Mouse (Mus musculus): ENCODE results near the gene S1pr4. TPM values are rescaled to one million over a fixed set of nuclear protein-coding genes. Genes with fewer than 3 reads are reported as not detected.

S1pr4 gene
- polyA plus RNA-seq, 1 experiment from 2014 or later = 0.79 TPM

- Histone ChIP-seq H3K36me3 (ENCODE audit: control insufficient read depth, insufficient read depth, low read length) (no peaks in the 10 kb centered on the region), H3K4me3 (ENCODE audit: low read length) (no peak overlapping the region), H3K4me2 (ENCODE audit: low read length) (no peak overlapping the region), H3K4me1 (ENCODE audit: control insufficient read depth, insufficient read depth, low read depth, low read length) (peaks cover 29% of the 10 kb centered on the region), H3K9me3 (ENCODE audit: control insufficient read depth, low read length) (no peaks in the 10 kb centered on the region), H3K27me3 (replicated peaks; ENCODE audit: control insufficient read depth, insufficient read depth, low read length) (no peaks in the 10 kb centered on the region), H3K9ac (ENCODE audit: low read depth, low read length) (0 out of 2 replicates have a peak overlapping the region, but pooled peaks have one; percentile 19), H3K27ac (ENCODE audit: low read depth, low read length) (no peak overlapping the region)
- 86% methylated on average over 10 of the region's 10 CpGs for WGBS
- ATAC-seq = no peak
These were observed 41.9 kb upstream of the S1pr4 start for GRCm38 (mm10) chr10:81541803-81542202.

GRCm38 (mm10) chr10:81541363-81541762 lies 41.4 kb upstream of the S1pr4 start:
- H3K4me3 ChIP-seq (ENCODE audit: low read length) = no peak overlapping the region
- no peak overlapping the region for H3K27ac ChIP-seq (ENCODE audit: low read depth, low read length)
- H3K36me3 ChIP-seq (ENCODE audit: control insufficient read depth, insufficient read depth, low read length) = no peaks in the 10 kb centered on the region
- ATAC-seq = no peak
- 82% methylated on average over 5 of the region's 5 CpGs for WGBS
- peaks cover 29% of the 10 kb centered on the region for H3K4me1 ChIP-seq (ENCODE audit: control insufficient read depth, insufficient read depth, low read depth, low read length)
- no peak overlapping the region for H3K4me2 ChIP-seq (ENCODE audit: low read length)
- no peaks in the 10 kb centered on the region for H3K9me3 ChIP-seq (ENCODE audit: control insufficient read depth, low read length)
- H3K9ac ChIP-seq (ENCODE audit: low read depth, low read length) = no peak overlapping the region
- no peaks in the 10 kb centered on the region for H3K27me3 ChIP-seq (replicated peaks; ENCODE audit: control insufficient read depth, insufficient read depth, low read length)

DNA sequence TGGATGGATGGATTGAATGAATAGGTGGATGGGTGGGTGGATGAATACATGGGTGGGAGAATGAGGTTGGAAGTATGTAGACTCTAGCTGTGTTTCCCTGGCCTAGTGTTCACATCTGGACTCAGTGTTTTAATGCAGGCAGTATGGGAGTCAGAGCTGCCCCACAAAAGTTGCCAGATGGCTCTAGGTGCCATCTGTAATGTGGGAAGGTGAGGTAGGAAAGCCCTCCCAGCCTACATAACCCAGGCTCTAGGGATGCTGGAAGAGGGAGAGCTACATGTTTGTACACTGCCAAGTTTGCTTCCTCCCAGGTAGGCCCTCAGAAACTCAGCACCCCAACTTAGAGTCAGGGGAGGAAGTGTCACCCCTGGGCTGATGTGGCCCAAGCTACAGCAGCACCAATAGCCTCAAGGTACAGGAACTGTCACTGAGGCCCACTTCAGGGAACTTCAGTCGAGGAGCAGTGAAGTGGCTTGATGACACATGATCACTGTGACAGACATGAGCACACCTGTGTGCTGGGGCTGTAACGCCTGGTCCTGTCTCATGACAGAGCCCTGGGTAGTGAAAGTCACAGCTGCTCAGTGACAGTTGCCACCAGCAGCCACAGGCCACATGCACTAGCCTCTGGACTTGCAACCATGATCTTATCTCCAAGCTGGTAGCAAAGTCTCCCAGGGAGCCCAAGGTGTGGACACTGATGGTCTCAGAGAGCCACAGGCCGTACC lies 38.6 kb upstream of the S1pr4 start:
- no peaks in the 10 kb centered on the region for H3K27me3 ChIP-seq (replicated peaks; ENCODE audit: control insufficient read depth, insufficient read depth, low read length)
- ATAC-seq = no peak
- H3K4me1 ChIP-seq (ENCODE audit: control insufficient read depth, insufficient read depth, low read depth, low read length) = peaks cover 23% of the 10 kb centered on the region
- no peaks in the 10 kb centered on the region for H3K36me3 ChIP-seq (ENCODE audit: control insufficient read depth, insufficient read depth, low read length)
- no peak overlapping the region for H3K4me2 ChIP-seq (ENCODE audit: low read length)
- H3K9me3 ChIP-seq (ENCODE audit: control insufficient read depth, low read length) = no peaks in the 10 kb centered on the region
- H3K27ac ChIP-seq (ENCODE audit: low read depth, low read length) = no peak overlapping the region
- 90% methylated on average over 3 of the region's 3 CpGs for WGBS
- H3K4me3 ChIP-seq (ENCODE audit: low read length) = no peak overlapping the region
- H3K9ac ChIP-seq (ENCODE audit: low read depth, low read length) = no peak overlapping the region

DNA sequence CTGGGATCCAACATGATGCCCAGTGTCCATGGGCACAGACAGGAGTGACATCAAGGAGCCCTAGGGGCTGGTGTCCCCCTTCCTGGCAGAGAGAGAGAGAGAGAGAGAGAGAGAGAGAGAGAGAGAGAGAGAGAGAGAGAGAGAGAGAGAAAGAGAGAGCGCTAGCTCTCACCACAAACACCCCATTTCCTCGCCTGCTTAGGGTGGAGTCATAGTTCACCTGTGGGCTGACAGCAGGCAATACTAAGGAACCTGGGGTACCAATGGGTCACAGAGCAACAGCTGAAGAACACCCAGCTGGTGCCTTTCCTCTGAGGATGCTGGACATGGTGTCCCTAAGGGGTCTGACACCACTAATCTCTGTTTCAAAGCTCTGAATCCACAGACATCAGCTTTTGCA lies 37.5 kb upstream of the S1pr4 start:
- Histone ChIP-seq H3K4me1 (ENCODE audit: control insufficient read depth, insufficient read depth, low read depth, low read length) (peaks cover 13% of the 10 kb centered on the region), H3K36me3 (ENCODE audit: control insufficient read depth, insufficient read depth, low read length) (peaks cover 4% of the 10 kb centered on the region), H3K4me2 (ENCODE audit: low read length) (no peak overlapping the region), H3K27ac (ENCODE audit: low read depth, low read length) (no peak overlapping the region), H3K9me3 (ENCODE audit: control insufficient read depth, low read length) (no peaks in the 10 kb centered on the region), H3K9ac (ENCODE audit: low read depth, low read length) (no peak overlapping the region), H3K27me3 (replicated peaks; ENCODE audit: control insufficient read depth, insufficient read depth, low read length) (no peaks in the 10 kb centered on the region), H3K4me3 (ENCODE audit: low read length) (no peak overlapping the region)
- no peak for ATAC-seq
- WGBS = 93% methylated on average over 2 of the region's 2 CpGs

GRCm38 (mm10) chr10:81536734-81537133 lies 36.8 kb upstream of the S1pr4 start:
- no peak overlapping the region for H3K4me3 ChIP-seq (ENCODE audit: low read length)
- no peak overlapping the region for H3K27ac ChIP-seq (ENCODE audit: low read depth, low read length)
- peaks cover 4% of the 10 kb centered on the region for H3K36me3 ChIP-seq (ENCODE audit: control insufficient read depth, insufficient read depth, low read length)
- no peak overlapping the region for H3K4me2 ChIP-seq (ENCODE audit: low read length)
- no peak for ATAC-seq
- no peak overlapping the region for H3K9ac ChIP-seq (ENCODE audit: low read depth, low read length)
- H3K9me3 ChIP-seq (ENCODE audit: control insufficient read depth, low read length) = no peaks in the 10 kb centered on the region
- H3K4me1 ChIP-seq (ENCODE audit: control insufficient read depth, insufficient read depth, low read depth, low read length) = peaks cover 7% of the 10 kb centered on the region
- 81% methylated on average over 6 of the region's 6 CpGs for WGBS
- H3K27me3 ChIP-seq (replicated peaks; ENCODE audit: control insufficient read depth, insufficient read depth, low read length) = no peaks in the 10 kb centered on the region

GRCm38 (mm10) chr10:81534826-81535225 lies 34.9 kb upstream of the S1pr4 start:
- 68% methylated on average over 16 of the region's 16 CpGs for WGBS

GRCm38 (mm10) chr10:81526779-81527178 lies 26.8 kb upstream of the S1pr4 start:
- 0 out of 2 replicates have a peak, but pooled peaks cover 2% of the 10 kb centered on the region for H3K27me3 ChIP-seq (replicated peaks; ENCODE audit: control insufficient read depth, insufficient read depth, low read length)
- no peaks in the 10 kb centered on the region for H3K9me3 ChIP-seq (ENCODE audit: control insufficient read depth, low read length)
- H3K27ac ChIP-seq (ENCODE audit: low read depth, low read length) = no peak overlapping the region
- H3K4me1 ChIP-seq (ENCODE audit: control insufficient read depth, insufficient read depth, low read depth, low read length) = no peaks in the 10 kb centered on the region
- H3K9ac ChIP-seq (ENCODE audit: low read depth, low read length) = no peak overlapping the region
- 17% methylated on average over 14 of the region's 14 CpGs for WGBS
- H3K4me2 ChIP-seq (ENCODE audit: low read length) = no peak overlapping the region
- ATAC-seq = 0 out of 2 replicates have a peak, but pooled peaks have one; percentile 35
- H3K36me3 ChIP-seq (ENCODE audit: control insufficient read depth, insufficient read depth, low read length) = peaks cover 20% of the 10 kb centered on the region
- H3K4me3 ChIP-seq (ENCODE audit: low read length) = no peak overlapping the region

More at GRCm38 (mm10) chr10:81534826-81535225, 34.9 kb upstream of the S1pr4 start:
- no peaks in the 10 kb centered on the region for H3K9me3 ChIP-seq (ENCODE audit: control insufficient read depth, low read length)
- no peak overlapping the region for H3K9ac ChIP-seq (ENCODE audit: low read depth, low read length)
- no peak overlapping the region for H3K4me3 ChIP-seq (ENCODE audit: low read length)
- H3K4me2 ChIP-seq (ENCODE audit: low read length) = no peak overlapping the region
- no peaks in the 10 kb centered on the region for H3K27me3 ChIP-seq (replicated peaks; ENCODE audit: control insufficient read depth, insufficient read depth, low read length)
- no peak for ATAC-seq
- peaks cover 17% of the 10 kb centered on the region for H3K36me3 ChIP-seq (ENCODE audit: control insufficient read depth, insufficient read depth, low read length)
- H3K27ac ChIP-seq (ENCODE audit: low read depth, low read length) = no peak overlapping the region
- no peaks in the 10 kb centered on the region for H3K4me1 ChIP-seq (ENCODE audit: control insufficient read depth, insufficient read depth, low read depth, low read length)

GRCm38 (mm10) chr10:81525017-81525694 lies 25.2 kb upstream of the S1pr4 start:
- no peak for ATAC-seq
- Histone ChIP-seq H3K9me3 (ENCODE audit: control insufficient read depth, low read length) (no peaks in the 10 kb centered on the region), H3K4me1 (ENCODE audit: control insufficient read depth, insufficient read depth, low read depth, low read length) (no peaks in the 10 kb centered on the region), H3K4me3 (ENCODE audit: low read length) (no peak overlapping the region), H3K27me3 (replicated peaks; ENCODE audit: control insufficient read depth, insufficient read depth, low read length) (0 out of 2 replicates have a peak, but pooled peaks cover 2% of the 10 kb centered on the region), H3K9ac (ENCODE audit: low read depth, low read length) (no peak overlapping the region), H3K27ac (ENCODE audit: low read depth, low read length) (no peak overlapping the region), H3K36me3 (ENCODE audit: control insufficient read depth, insufficient read depth, low read length) (peaks cover 10% of the 10 kb centered on the region), H3K4me2 (ENCODE audit: low read length) (no peak overlapping the region)
- WGBS = 60% methylated on average over 12 of the region's 13 CpGs

- Histone ChIP-seq H3K4me1 (ENCODE audit: control insufficient read depth, insufficient read depth, low read depth, low read length) (no peaks in the 10 kb centered on the region), H3K9me3 (ENCODE audit: control insufficient read depth, low read length) (no peaks in the 10 kb centered on the region), H3K36me3 (ENCODE audit: control insufficient read depth, insufficient read depth, low read length) (no peaks in the 10 kb centered on the region; the same call in 1 of the 2 replicates), H3K27me3 (replicated peaks; ENCODE audit: control insufficient read depth, insufficient read depth, low read length) (peaks cover 6% of the 10 kb centered on the region; the same call in 1 of the 2 replicates), H3K4me3 (ENCODE audit: low read length) (no peak within 1 kb of the TSS), H3K27ac (ENCODE audit: low read depth, low read length) (no peak within 1 kb of the TSS), H3K9ac (ENCODE audit: low read depth, low read length) (0 out of 2 replicates have a peak within 1 kb of the TSS, but pooled peaks have one; percentile 24), H3K4me2 (ENCODE audit: low read length) (no peak within 1 kb of the TSS)
- WGBS = 37% methylated on average over 7 of the region's 9 CpGs
- no peak for ATAC-seq
These were observed 24.2 kb upstream of the S1pr4 start, which contains the start of gene Gna15 for GRCm38 (mm10) chr10:81524051-81524605. Gna15 (minus strand) TSS chr10:81524225.

Measured in hindbrain, embryonic 16.5 days (tissue).